12 mouse cellular contexts compared by ENCODE assay signal in the genomic region with DNA sequence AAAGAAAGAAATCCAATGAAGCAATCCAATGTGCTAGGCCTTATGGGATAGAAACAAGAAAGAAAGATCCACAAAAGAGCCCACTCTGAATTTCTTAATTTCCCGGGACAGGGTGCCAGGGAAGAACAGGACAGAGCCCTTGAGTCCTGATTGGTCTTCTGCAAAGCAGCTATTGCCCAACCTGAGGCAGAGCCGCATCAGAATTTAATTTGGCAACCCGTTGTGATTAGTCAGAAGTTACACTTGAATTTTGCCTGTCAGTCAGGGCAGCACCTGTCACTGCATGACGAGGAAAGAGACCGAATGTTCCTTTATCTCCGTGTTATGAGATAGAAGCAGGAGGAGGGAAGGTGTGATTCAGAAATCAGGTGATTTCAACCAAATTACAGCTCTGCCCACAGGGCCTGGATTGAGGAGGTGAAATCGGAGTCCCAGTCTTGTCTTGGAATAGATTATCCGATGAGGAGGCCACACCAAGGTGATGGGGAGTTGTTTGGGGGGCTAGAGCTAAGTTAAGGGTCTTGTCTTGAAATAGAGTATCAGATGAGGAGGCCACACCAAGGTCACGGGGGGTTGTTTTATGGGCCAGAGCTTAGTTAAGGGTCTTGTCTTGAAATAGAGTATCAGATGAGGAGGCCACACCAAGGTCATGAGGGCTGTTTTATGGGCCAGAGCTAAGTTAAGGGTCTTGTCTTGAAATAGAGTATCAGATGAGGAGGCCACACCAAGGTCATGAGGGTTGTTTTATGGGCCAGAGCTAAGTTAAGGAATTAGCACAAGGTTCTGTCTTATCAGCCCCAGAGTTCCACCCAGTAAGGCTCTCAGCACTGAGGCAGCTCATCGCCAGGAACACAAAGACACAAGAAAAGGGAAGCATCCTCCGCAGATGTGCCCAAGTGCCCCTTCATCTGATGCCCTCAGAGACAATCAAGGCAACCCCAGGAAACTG. TPM values are rescaled to one million over a fixed set of nuclear protein-coding genes. Genes with fewer than 3 reads are reported as not detected.
DNase-seq lines count a peak whose midpoint lies in the region; ATAC-seq and TF ChIP-seq lines count a peak whose summit lies in the region.
"Had no signal": no experiment of that assay in that cellular context is flagged by ENCODE, and none has a peak within 500 bp of the region (broad histone marks: within the 10 kb centered on the region; RNA-seq: fewer than 3 reads in every experiment).

Gene Adh1 (plus strand): TSS at position 271 of the 949 bp plus-strand sequence.

- no peak for TF ChIP-seq EP300 in liver, postnatal 0 days (IDR thresholded peaks at IDR 0.05; ENCODE audit: low read depth)

- no peak within 1 kb of the TSS for H3K4me2 ChIP-seq in lung, embryonic 15.5 days
- H3K4me2 ChIP-seq in liver, postnatal 0 days (ENCODE audit: low read depth, low read length): no peak within 1 kb of the TSS
- H3K4me2 ChIP-seq: forebrain, embryonic 15.5 days; limb, embryonic 12.5 days had no signal

- DNase-seq in lung, postnatal 36 days: no peak
- no peak for DNase-seq in gonadal fat pad, adult 2 months (ENCODE audit: low read depth)
- DNase-seq in liver, postnatal 0 days: no peak
- no peak for DNase-seq in left cerebral cortex, postnatal 14 days (ENCODE audit: low spot score in 2 of 2)
- DNase-seq in neural tube, embryonic 10.5 days (ENCODE audit: extremely low spot score, low spot score): no peak
- DNase-seq: kidney, adult 9 months; thymus, postnatal 14 days had no signal

- TF ChIP-seq CTCF in liver, postnatal 0 days (IDR thresholded peaks at IDR 0.05; ENCODE audit: low read depth): no peak

- H3K4me3 ChIP-seq in lung, embryonic 15.5 days: no peak within 1 kb of the TSS
- H3K4me3 ChIP-seq in brown adipose tissue, adult 24 weeks (ENCODE audit: insufficient read depth, low read depth, low read length): no peak within 1 kb of the TSS
- no peak within 1 kb of the TSS for H3K4me3 ChIP-seq in liver, postnatal 0 days (ENCODE audit: low read depth, low read length)
- H3K4me3 ChIP-seq: forebrain, embryonic 15.5 days; limb, embryonic 12.5 days had no signal

- no peaks in the 10 kb centered on the region for H3K36me3 ChIP-seq in lung, embryonic 15.5 days
- H3K36me3 ChIP-seq in liver, postnatal 0 days (replicated peaks; ENCODE audit: insufficient read depth, low read length): no peaks in the 10 kb centered on the region
- H3K36me3 ChIP-seq: forebrain, embryonic 15.5 days; limb, embryonic 12.5 days had no signal

- no peaks in the 10 kb centered on the region for H3K9me3 ChIP-seq in lung, embryonic 15.5 days
- H3K9me3 ChIP-seq in liver, postnatal 0 days (ENCODE audit: low read length): no peaks in the 10 kb centered on the region
- H3K9me3 ChIP-seq: forebrain, embryonic 15.5 days; limb, embryonic 12.5 days had no signal

- ATAC-seq in lung, embryonic 15.5 days (ENCODE audit: borderline replicate concordance, extremely low read depth, low FRiP score, low TSS enrichment): no peak
- ATAC-seq in liver, postnatal 0 days: no peak
- ATAC-seq: forebrain, embryonic 15.5 days had no signal

- H3K27ac ChIP-seq in lung, embryonic 15.5 days: no peak within 1 kb of the TSS; the same call in 1 of the 2 replicates
- H3K27ac ChIP-seq in brown adipose tissue, adult 24 weeks (replicated peaks; ENCODE audit: low read depth, low read length): no peak within 1 kb of the TSS
- no peak within 1 kb of the TSS for H3K27ac ChIP-seq in liver, postnatal 0 days (ENCODE audit: low read depth)
- H3K27ac ChIP-seq: forebrain, embryonic 15.5 days; limb, embryonic 12.5 days had no signal

- H3K4me1 ChIP-seq in lung, embryonic 15.5 days: peaks cover 24% of the 10 kb centered on the region
- peaks cover 4% of the 10 kb centered on the region for H3K4me1 ChIP-seq in brown adipose tissue, adult 24 weeks (ENCODE audit: control insufficient read depth, insufficient read depth, insufficient read length, low read length)
- 0 out of 2 replicates have a peak, but pooled peaks cover 5% of the 10 kb centered on the region for H3K4me1 ChIP-seq in liver, postnatal 0 days (ENCODE audit: insufficient read depth)
- H3K4me1 ChIP-seq: forebrain, embryonic 15.5 days; limb, embryonic 12.5 days had no signal

- intact Hi-C loops in left cerebral cortex, postnatal 14 days (cut with DNase I): no loop called here

- WGBS in lung, embryonic 15.5 days: 90% methylated on average over 11 of the region's 11 CpGs
- 72% methylated on average over 11 of the region's 11 CpGs for WGBS in liver, postnatal 0 days (ENCODE audit: insufficient replicate concordance)

- no peak within 1 kb of the TSS for H3K9ac ChIP-seq in lung, embryonic 15.5 days
- no peak within 1 kb of the TSS for H3K9ac ChIP-seq in liver, postnatal 0 days (replicated peaks)
- H3K9ac ChIP-seq: forebrain, embryonic 15.5 days; limb, embryonic 12.5 days had no signal

- H3K27me3 ChIP-seq in lung, embryonic 15.5 days: no peaks in the 10 kb centered on the region
- H3K27me3 ChIP-seq in liver, postnatal 0 days (ENCODE audit: insufficient read depth, low read length): no peaks in the 10 kb centered on the region
- H3K27me3 ChIP-seq: forebrain, embryonic 15.5 days had no signal

RNA-seq across cellular contexts. Expression of gene Adh1, which starts in this region (rescaled TPM):
- 1,171 and 1,249 TPM in 2 replicates for polyA plus RNA-seq in lung, embryonic 15.5 days (2015; fragmentation: Nextera tagmentation; extraction: Ambion mirVana)
- 171 and 175 TPM in 2 replicates for polyA plus RNA-seq in brown adipose tissue, adult 24 weeks (2012; ENCODE audit: insufficient read depth, insufficient read length, missing spikeins)
- 212 and 290 TPM in 2 replicates for polyA plus RNA-seq in gonadal fat pad, adult 2 months (2012; rRNA removed)
- 434 and 496 TPM in 2 replicates for polyA plus RNA-seq in liver, postnatal 0 days (2015; fragmentation: Nextera tagmentation; extraction: Ambion mirVana)
- total RNA-seq in left cerebral cortex, postnatal 14 days (2021): under 1 TPM; 0.64 to 0.89 TPM
- total RNA-seq: common myeloid progenitor, adult 5-6 weeks had no signal
